Mouse (Mus musculus) forebrain, postnatal 0 days (tissue): ENCODE measurements around the gene Acvr1. TPM values are rescaled to one million over a fixed set of nuclear protein-coding genes. Genes with fewer than 3 reads are reported as not detected.
A peak's percentile ranks its signal among the peaks of the same experiment; 100 is the strongest.

Source experiments
- ATAC-seq: fragments of 200-750 bp; cut with Nextera tagmentation; 2 replicates; pipeline ENCODE4 v1.8.0; 2017; ENCODE audit warnings: mild to moderate bottlenecking, moderate library complexity
- DNase-seq: peaks from one replicate; pipeline ENCODE4 v3.0.0-alpha.2; 2015
- H3K27ac ChIP-seq: fragments of 300-500 bp; sonication (generic); 2 replicates; pipeline ENCODE4 v1.5.1; 2014; ENCODE audit warnings: low read depth, mild to moderate bottlenecking, antibody characterized with exemption, low read length, moderate library complexity, mixed read lengths
- H3K27me3 ChIP-seq: fragments of 300-500 bp; sonication (generic); 2 replicates; pipeline ENCODE4 v1.6.1; 2014; ENCODE audit warnings: mild to moderate bottlenecking, low read length, mixed read lengths; ENCODE audit not compliant: insufficient read depth
- H3K36me3 ChIP-seq: fragments of 300-500 bp; sonication (generic); 2 replicates; pipeline ENCODE4 v1.6.1; 2014; ENCODE audit warnings: mild to moderate bottlenecking, moderate library complexity; ENCODE audit not compliant: insufficient read depth
- H3K4me1 ChIP-seq: fragments of 300-500 bp; sonication (generic); 2 replicates; pipeline ENCODE4 v1.6.1; 2014; ENCODE audit warnings: antibody characterized with exemption; ENCODE audit not compliant: insufficient read depth
- H3K4me2 ChIP-seq: fragments of 300-500 bp; sonication (generic); 2 replicates; pipeline ENCODE4 v1.6.1; 2014; ENCODE audit warnings: low read depth, mild to moderate bottlenecking, moderate library complexity
- H3K4me3 ChIP-seq: fragments of 300-500 bp; sonication (generic); 2 replicates; pipeline ENCODE4 v1.5.1; 2014; ENCODE audit warnings: low read depth, low read length, mixed read lengths
- H3K9ac ChIP-seq: fragments of 300-500 bp; sonication (generic); 2 replicates; pipeline ENCODE4 v1.6.1; 2014; ENCODE audit warnings: mild to moderate bottlenecking
- H3K9me3 ChIP-seq: fragments of 300-500 bp; sonication (generic); 2 replicates; pipeline ENCODE4 v1.6.1; 2016; ENCODE audit warnings: low read length
- CTCF ChIP-seq: sonication (generic); IDR thresholded peaks from 2 replicates; pipeline ENCODE4 v1.5.1; 2016; ENCODE audit warnings: antibody characterized with exemption, control low read depth, low read depth
- WGBS: fragments of 180-500 bp; shearing (Covaris S2); extraction: QIAGEN DNeasy Blood & Tissue Kit; methylation state at CpG from one replicate; pipeline ENCODE4 v1.1.7; 2014; 5-methylcytosine and 5-hydroxymethylcytosine counted together
- polyA plus RNA-seq: library from polyadenylated mRNA; unstranded; fragments of >200 nt; fragmentation: Nextera tagmentation; extraction: Ambion mirVana; gene quantifications from 2 replicates; pipeline ENCODE4 v1.2.1, GENCODE M21; 2015
- total RNA-seq: library from RNA; depleted of rRNA; stranded (reverse); fragments of >200 nt; gene quantifications from 2 replicates; pipeline ENCODE4 v1.2.3, GENCODE M21; 2014

Gene Acvr1
- total and polyA plus RNA-seq, 2 experiments from 2014 or later, result 6.4 to 16.4 TPM

DNA sequence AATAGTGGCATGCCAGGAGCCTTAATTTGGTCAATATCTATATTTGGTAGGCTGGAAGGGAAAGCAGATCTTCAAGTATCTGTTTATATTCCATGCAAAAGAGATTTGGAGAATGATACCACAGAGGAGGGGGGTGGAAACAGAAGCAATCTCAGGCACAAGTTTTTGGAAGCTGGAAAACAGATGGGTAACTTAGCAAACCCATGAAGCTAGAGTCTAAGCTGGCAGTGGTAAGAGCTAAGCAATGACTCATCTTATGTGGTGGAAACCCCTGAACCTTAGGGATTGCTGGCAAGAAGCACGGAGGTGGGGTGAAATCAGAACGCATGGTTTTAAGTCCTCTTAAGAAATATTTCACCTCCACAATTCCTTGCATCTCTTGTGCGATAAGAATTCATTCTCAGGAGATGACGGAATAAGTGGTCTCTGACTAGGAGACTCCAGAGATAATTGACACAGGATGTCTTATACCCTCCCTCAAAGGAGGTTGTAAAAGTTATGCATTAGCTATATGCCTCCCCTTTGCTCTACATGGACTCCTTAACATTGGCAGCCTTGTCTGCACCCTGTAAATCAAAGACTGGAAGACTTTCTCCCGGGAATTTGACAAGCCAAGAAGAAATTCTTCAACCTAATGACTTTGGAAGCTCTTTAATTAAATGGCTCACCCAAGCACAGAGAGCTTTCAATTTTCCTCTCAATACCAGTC is 157.9 kb downstream of the Acvr1 start:
- Histone ChIP-seq H3K9me3 (no peaks in the 10 kb centered on the region), H3K27ac (no peak overlapping the region), H3K4me1 (no peaks in the 10 kb centered on the region), H3K27me3 (no peaks in the 10 kb centered on the region), H3K36me3 (no peaks in the 10 kb centered on the region), H3K4me3 (no peak overlapping the region), H3K4me2 (no peak overlapping the region), H3K9ac (no peak overlapping the region)
- DNase-seq, result no peak
- 77% methylated on average over 5 of the region's 5 CpGs for WGBS
- no peak; the same call in 1 of the 2 replicates for ATAC-seq
- no peak for TF ChIP-seq CTCF

DNA sequence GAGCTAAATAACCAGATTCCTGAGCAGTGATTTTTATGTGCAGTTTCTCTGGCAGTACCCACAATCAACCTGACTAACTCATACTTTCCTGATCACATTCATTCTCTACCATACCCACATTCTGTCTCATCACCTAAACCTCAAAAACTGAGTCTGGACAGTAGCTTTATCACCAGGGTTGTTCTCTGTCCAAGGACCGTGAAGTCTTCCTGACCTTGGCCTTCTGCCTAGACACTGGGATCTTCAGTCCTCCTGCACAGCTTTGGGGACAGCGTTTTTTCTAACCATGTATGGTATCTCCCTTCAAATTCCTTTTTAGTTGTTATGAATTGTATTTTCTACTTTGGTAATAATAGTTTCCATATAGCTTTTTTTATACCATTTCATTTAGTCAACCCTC is 163.5 kb downstream of the Acvr1 start:
- no peak for DNase-seq
- Histone ChIP-seq H3K36me3 (no peaks in the 10 kb centered on the region), H3K4me3 (no peak overlapping the region), H3K9me3 (no peaks in the 10 kb centered on the region), H3K4me1 (no peaks in the 10 kb centered on the region), H3K27ac (no peak overlapping the region), H3K4me2 (no peak overlapping the region), H3K9ac (no peak overlapping the region), H3K27me3 (no peaks in the 10 kb centered on the region)
- no peak for TF ChIP-seq CTCF
- WGBS, result 87% methylated on average over 2 of the region's 2 CpGs
- no peak for ATAC-seq

DNA sequence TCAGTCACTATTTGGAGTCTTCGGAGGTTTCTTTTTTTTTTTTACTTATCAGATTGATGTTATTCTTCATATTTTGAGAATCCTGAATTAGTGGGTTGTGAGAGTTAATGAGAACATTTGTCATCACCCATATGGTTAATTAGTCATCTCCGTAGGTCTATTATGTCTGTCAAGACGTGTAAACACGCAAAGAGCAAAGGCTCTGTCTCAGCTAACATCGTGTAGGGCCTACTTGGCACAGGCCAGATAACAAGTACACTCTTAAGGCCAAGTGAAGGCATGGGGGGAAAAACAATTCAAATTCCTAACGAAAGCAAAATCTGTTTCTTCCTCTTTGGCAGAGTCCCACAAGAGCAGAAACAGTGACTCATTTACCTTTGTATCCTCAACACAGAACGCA is 178.4 kb downstream of the Acvr1 start:
- no peak overlapping the region for H3K4me2 ChIP-seq
- no peaks in the 10 kb centered on the region for H3K9me3 ChIP-seq
- 38% methylated on average over 7 of the region's 7 CpGs for WGBS
- no peaks in the 10 kb centered on the region for H3K4me1 ChIP-seq
- no peak overlapping the region for H3K4me3 ChIP-seq
- no peaks in the 10 kb centered on the region for H3K36me3 ChIP-seq
- H3K27me3 ChIP-seq, result no peaks in the 10 kb centered on the region
- ATAC-seq (peak; percentile 50; the same call in 1 of the 2 replicates), DNase-seq (no peak)
- no peak for TF ChIP-seq CTCF
- no peak overlapping the region for H3K9ac ChIP-seq
- H3K27ac ChIP-seq, result no peak overlapping the region

DNA sequence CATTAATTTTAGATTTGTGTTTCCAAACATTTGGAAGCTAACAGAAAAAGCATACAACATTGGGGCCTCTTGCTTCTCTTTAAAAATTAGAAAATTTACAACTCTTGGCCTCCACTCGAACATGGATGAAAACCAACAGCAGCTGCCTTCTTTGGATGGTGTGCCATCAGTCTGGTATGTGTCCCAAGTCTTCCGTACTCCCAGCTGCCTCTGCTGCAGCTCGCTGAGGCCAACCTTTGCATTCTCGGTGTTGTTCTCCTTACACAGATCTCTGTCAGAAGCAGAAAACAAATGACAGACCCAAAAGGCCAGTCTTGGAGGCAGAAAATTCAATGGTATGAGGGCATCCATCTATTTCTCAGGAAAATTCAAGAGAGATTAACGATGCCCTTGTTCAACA is 186.9 kb downstream of the Acvr1 start:
- Histone ChIP-seq H3K27ac (no peak overlapping the region), H3K4me3 (no peak overlapping the region), H3K9me3 (no peaks in the 10 kb centered on the region), H3K27me3 (no peaks in the 10 kb centered on the region), H3K9ac (no peak overlapping the region), H3K36me3 (no peaks in the 10 kb centered on the region), H3K4me2 (no peak overlapping the region), H3K4me1 (no peaks in the 10 kb centered on the region)
- TF ChIP-seq CTCF, result no peak
- no peak for DNase-seq
- ATAC-seq, result no peak
- WGBS, result 48% methylated on average over 5 of the region's 5 CpGs

DNA sequence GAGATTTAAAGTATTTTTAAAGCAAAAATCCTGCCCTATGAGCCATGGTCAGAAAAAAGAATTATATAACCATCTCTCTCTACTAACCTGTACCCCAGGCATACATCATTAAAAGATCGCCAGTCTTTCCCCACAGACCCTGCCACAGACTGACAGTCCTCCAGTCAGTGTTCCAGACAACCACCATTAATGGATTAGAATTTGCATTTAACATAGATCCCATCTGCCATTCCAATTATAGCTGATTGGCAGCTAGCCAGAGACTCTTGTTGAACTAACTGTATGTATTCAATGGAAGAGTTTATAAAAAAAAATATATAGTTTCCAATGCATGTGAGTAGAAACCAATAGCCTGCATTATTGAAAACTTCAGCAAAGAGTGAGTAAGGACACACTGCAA is 187.5 kb downstream of the Acvr1 start:
- 18% methylated on average over 1 of the region's 1 CpGs for WGBS
- ATAC-seq, result no peak
- Histone ChIP-seq H3K36me3 (no peaks in the 10 kb centered on the region), H3K9ac (no peak overlapping the region), H3K9me3 (no peaks in the 10 kb centered on the region), H3K4me3 (no peak overlapping the region), H3K27me3 (no peaks in the 10 kb centered on the region), H3K4me2 (no peak overlapping the region), H3K27ac (no peak overlapping the region), H3K4me1 (no peaks in the 10 kb centered on the region)
- DNase-seq, result peak; percentile 55
- TF ChIP-seq CTCF, result no peak

DNA sequence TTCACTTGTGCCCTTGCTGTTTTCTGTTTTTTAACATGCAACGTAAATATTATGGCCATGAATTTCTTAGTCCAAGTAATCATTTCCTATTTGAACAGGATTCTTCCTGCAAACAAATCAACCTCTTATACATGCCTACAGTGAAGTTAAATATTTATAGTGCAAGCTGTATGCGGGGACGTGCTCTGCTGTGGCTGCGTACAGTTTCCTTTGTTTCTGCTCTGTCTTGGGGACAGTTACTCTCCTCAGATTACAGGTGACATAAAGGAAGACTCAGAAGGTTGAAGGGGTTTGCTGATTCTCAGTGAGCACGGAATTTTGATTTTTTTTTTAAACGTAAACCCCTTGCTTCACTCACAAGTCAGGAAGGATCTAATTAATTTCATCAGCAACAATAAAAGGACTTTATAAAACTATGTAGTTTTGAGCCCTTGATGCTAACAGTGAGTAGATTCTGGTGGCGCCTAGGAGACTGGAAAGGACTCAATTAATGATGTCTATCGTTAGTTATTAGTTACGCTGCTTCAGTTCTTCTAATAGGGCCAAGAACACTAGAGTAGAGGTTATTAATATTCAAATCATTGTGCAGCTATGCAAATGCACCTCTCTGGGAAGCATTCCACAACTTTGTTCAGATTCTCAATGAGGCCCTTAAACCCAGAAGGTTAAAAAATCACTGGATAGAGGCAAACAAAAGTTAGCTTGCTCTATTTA is 189.4 kb downstream of the Acvr1 start:
- H3K36me3 ChIP-seq, result no peaks in the 10 kb centered on the region
- H3K4me1 ChIP-seq, result no peaks in the 10 kb centered on the region
- TF ChIP-seq CTCF, result no peak
- no peak overlapping the region for H3K9ac ChIP-seq
- H3K4me2 ChIP-seq, result no peak overlapping the region
- H3K27ac ChIP-seq, result no peak overlapping the region
- no peaks in the 10 kb centered on the region for H3K27me3 ChIP-seq
- no peak for ATAC-seq
- 28% methylated on average over 9 of the region's 9 CpGs for whole genome bisulfite sequencing
- no peaks in the 10 kb centered on the region for H3K9me3 ChIP-seq
- DNase-seq, result no peak
- no peak overlapping the region for H3K4me3 ChIP-seq

DNA sequence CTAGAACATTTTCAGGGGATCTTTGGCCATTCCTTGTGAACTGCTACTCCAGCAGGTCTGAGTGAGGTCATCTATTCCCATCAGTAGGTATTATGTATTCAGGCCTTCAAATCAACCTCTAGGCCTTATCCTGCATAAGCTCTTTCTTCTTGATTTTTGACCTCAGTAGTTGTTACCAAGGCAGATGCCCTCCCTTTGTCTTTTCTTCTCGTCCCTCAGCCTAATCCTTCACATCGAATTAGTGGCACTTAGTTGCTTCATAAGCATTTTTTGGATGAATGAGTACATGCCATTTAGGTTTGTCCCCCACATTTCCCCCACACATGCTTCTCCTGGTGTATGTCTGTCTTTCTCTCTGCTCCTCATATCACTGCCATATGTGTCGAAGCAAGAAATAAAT is 200.8 kb downstream of the Acvr1 start:
- H3K4me2 ChIP-seq, result no peak overlapping the region
- ATAC-seq (no peak), DNase-seq (no peak)
- H3K27ac ChIP-seq, result no peak overlapping the region
- no peaks in the 10 kb centered on the region for H3K9me3 ChIP-seq
- H3K9ac ChIP-seq, result no peak overlapping the region
- H3K4me3 ChIP-seq, result no peak overlapping the region
- no peaks in the 10 kb centered on the region for H3K27me3 ChIP-seq
- TF ChIP-seq CTCF, result no peak
- WGBS, result 75% methylated on average over 3 of the region's 3 CpGs
- no peaks in the 10 kb centered on the region for H3K36me3 ChIP-seq
- no peaks in the 10 kb centered on the region for H3K4me1 ChIP-seq
